Mouse (Mus musculus) CH12.LX (cell line): ENCODE results near the gene Gys2.

Source experiments
- BHLHE40 ChIP-seq: IDR thresholded peaks from 2 replicates; pipeline ENCODE4 v1.6.1; 2011; ENCODE audit warnings: mild to moderate bottlenecking, low read depth, low read length, improper control_type of control experiment
- CTCF ChIP-seq, 2 experiments: IDR thresholded peaks in 1 of 2; conservative IDR thresholded peaks in 1 of 2; 2 replicates each; pipeline ENCODE4 v1.5.1; 2011 to 2012; ENCODE audit warnings: low read depth in 2 of 2, low read length in 2 of 2, improper control_type of control experiment in 1 of 2, inconsistent platforms in 1 of 2, mild to moderate bottlenecking in 1 of 2, moderate library complexity in 1 of 2
- MAFK ChIP-seq: IDR thresholded peaks from 2 replicates; pipeline ENCODE4 v1.6.1; 2011; ENCODE audit warnings: low read length, improper control_type of control experiment; ENCODE audit not compliant: insufficient replicate concordance

- TF ChIP-seq CTCF (conservative IDR thresholded peaks at IDR 0.05 in 1 of 2, IDR thresholded peaks at IDR 0.05 in 1 of 2; ENCODE audit: low read depth in 2 of 2, low read length in 2 of 2), result no peak
- no peak for TF ChIP-seq MAFK
- TF ChIP-seq BHLHE40, result no peak
These were observed 14.7 kb upstream of the Gys2 start for GRCm38 (mm10) chr6:142487638-142488037.
